ENCODE assay signal across 47 mouse cellular contexts in genomic region chr1:173277677-173278076, GRCm38 (mm10). TPM values are rescaled to one million over a fixed set of nuclear protein-coding genes. Genes with fewer than 3 reads are reported as not detected.
"Had no signal": no experiment of that assay in that cellular context is flagged by ENCODE, and none has a peak within 500 bp of the region (broad histone marks: within the 10 kb centered on the region; RNA-seq: fewer than 3 reads in every experiment).

Mptx2 (minus strand) TSS chr1:173277777.

- H3K36me3 ChIP-seq: limb, embryonic 10.5 days; limb, embryonic 12.5 days; limb, embryonic 13.5 days; limb, embryonic 15.5 days; liver, embryonic 12.5 days; liver, embryonic 13.5 days; liver, embryonic 15.5 days; lung, embryonic 15.5 days; midbrain, embryonic 10.5 days; midbrain, embryonic 12.5 days; midbrain, embryonic 13.5 days; midbrain, embryonic 15.5 days had no signal

- DNase-seq: left cerebral cortex, postnatal 4 days; liver; liver, embryonic 13.5 days; liver, postnatal 0 days; lung, adult 18-20 months; lung, adult 2 months; lung, embryonic 14.5 days; lung, postnatal 10 days; lung, postnatal 14 days; lung, postnatal 36 days; lung, postnatal 4 days; midbrain, embryonic 14.5 days had no signal

- H3K27ac ChIP-seq: limb, embryonic 10.5 days; limb, embryonic 12.5 days; limb, embryonic 13.5 days; limb, embryonic 15.5 days; liver, embryonic 12.5 days; liver, embryonic 13.5 days; liver, embryonic 14.5 days; liver, embryonic 15.5 days; lung, embryonic 15.5 days; macrophage; midbrain, embryonic 10.5 days; midbrain, embryonic 12.5 days; midbrain, embryonic 13.5 days; midbrain, embryonic 15.5 days had no signal

- ATAC-seq: liver, embryonic 12.5 days; liver, postnatal 0 days; lung, postnatal 0 days; midbrain, embryonic 13.5 days; midbrain, embryonic 15.5 days; midbrain, embryonic 16.5 days had no signal

- H3K4me1 ChIP-seq: limb, embryonic 10.5 days; limb, embryonic 12.5 days; limb, embryonic 13.5 days; limb, embryonic 15.5 days; liver, embryonic 12.5 days; liver, embryonic 13.5 days; liver, embryonic 15.5 days; lung, embryonic 15.5 days; megakaryocyte, embryonic 14.5 days; midbrain, embryonic 10.5 days; midbrain, embryonic 12.5 days; midbrain, embryonic 13.5 days; midbrain, embryonic 15.5 days had no signal

- H3K4me3 ChIP-seq: limb, embryonic 10.5 days; limb, embryonic 12.5 days; limb, embryonic 13.5 days; limb, embryonic 15.5 days; liver, embryonic 12.5 days; liver, embryonic 13.5 days; liver, embryonic 15.5 days; lung, embryonic 15.5 days; megakaryocyte, embryonic 14.5 days; midbrain, embryonic 10.5 days; midbrain, embryonic 12.5 days; midbrain, embryonic 13.5 days; midbrain, embryonic 15.5 days; myocyte had no signal

- H3K27me3 ChIP-seq: limb, embryonic 12.5 days; limb, embryonic 13.5 days; limb, embryonic 15.5 days; liver, embryonic 12.5 days; liver, embryonic 13.5 days; liver, embryonic 15.5 days; lung, embryonic 15.5 days; megakaryocyte, embryonic 14.5 days; midbrain, embryonic 12.5 days; midbrain, embryonic 13.5 days; midbrain, embryonic 15.5 days had no signal

RNA-seq across cellular contexts. Expression of gene Mptx2, which starts in this region (rescaled TPM):
- total RNA-seq: left cerebral cortex, adult 8-10 months; left cerebral cortex, postnatal 10 days; left cerebral cortex, postnatal 14 days; left cerebral cortex, postnatal 25 days; left cerebral cortex, postnatal 36 days; left cerebral cortex, postnatal 4 days; liver, adult 2 months; megakaryocyte progenitor cell, adult 5-6 weeks; megakaryocyte, adult 5-6 weeks; megakaryocyte-erythroid progenitor cell, adult 5-6 weeks; midbrain, postnatal 0 days; monocyte, adult 5-6 weeks had no signal
- polyA plus RNA-seq: limb, embryonic 10.5 days; limb, embryonic 11.5 days; limb, embryonic 12.5 days; limb, embryonic 13.5 days; limb, embryonic 14.5 days; limb, embryonic 15.5 days; liver, adult 2 months; liver, embryonic 11.5 days; liver, embryonic 12.5 days; liver, embryonic 13.5 days; liver, embryonic 14.5 days; liver, embryonic 15.5 days; liver, embryonic 16.5 days; liver, postnatal 0 days; lung, adult 2 months; lung, embryonic 14.5 days; lung, embryonic 15.5 days; lung, embryonic 16.5 days; lung, postnatal 0 days; macrophage; midbrain, embryonic 10.5 days; midbrain, embryonic 11.5 days; midbrain, embryonic 12.5 days; midbrain, embryonic 13.5 days; midbrain, embryonic 14.5 days; midbrain, embryonic 15.5 days; midbrain, embryonic 16.5 days; midbrain, postnatal 0 days; myocyte; neural tube, embryonic 11.5 days had no signal
